Mouse (Mus musculus): ENCODE measurements around the gene Arid4a.
"Not testable (repeated sequence)": the region's sequence is repeated elsewhere in the genome, so short reads cannot be mapped to it uniquely, and the experiment has no call there.

The Arid4a gene

DNA sequence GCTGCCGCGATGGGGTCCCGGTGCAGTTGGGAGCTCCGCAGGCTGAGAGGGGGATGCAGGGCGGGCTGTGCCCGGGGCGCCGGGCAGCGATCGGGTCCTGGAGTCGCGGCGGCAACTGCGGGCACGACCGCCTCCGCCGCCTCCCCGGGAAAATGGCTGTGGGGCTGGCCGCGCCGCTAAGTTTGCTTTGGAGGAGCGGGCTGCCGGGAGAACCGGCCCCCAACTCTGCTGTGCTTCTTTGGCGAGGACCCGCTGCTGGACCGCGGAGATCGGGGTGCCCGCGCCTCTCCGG is 367 bp downstream of the Arid4a start:
- no peak for DNase-seq (ENCODE audit: low spot score)

GRCm38 (mm10) chr12:71016503-71017241 is 882 bp downstream of the Arid4a start:
- DNase-seq (ENCODE audit: low spot score): peak; percentile 33

DNA sequence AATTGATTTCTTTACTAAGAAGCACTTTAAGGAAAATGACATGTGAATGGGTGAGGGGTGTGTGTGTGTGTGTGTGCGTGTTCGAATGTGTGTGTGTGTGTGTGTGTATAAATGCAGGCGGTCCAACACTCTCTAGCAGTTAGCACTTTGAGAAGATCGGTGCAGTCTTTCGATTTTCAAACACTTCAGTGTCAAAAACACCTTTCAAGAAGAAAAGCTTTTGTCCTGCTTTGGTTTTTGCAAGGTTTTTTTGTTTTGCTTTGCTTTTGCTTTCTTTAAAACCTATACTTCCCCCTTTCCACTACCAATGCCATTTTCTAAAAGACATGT is 1.4 kb downstream of the Arid4a start:
- no peak for DNase-seq (ENCODE audit: low spot score)

- no peak for DNase-seq (ENCODE audit: low spot score)
Measured at GRCm38 (mm10) chr12:71017827-71018226, 2.0 kb downstream of the Arid4a start.

DNA sequence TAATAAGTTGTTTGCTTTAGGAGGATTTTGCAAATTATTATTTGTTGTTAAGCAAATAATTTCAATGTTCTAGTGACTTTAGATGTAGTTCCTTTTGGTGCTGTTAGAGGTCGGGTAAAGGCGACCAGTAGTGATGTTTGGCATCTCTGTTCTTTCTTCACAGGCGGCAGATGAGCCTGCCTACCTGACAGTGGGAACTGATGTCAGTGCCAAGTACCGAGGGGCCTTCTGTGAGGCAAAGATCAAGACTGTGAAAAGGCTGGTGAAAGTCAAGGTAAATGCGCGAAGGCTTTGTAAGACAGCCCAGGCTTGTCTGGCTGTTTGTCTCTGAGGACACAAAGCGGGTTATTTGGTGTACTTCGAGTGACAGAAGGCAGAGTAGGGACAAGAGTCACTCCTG is 3.4 kb downstream of the Arid4a start:
- no peak for DNase-seq (ENCODE audit: low spot score)

DNA sequence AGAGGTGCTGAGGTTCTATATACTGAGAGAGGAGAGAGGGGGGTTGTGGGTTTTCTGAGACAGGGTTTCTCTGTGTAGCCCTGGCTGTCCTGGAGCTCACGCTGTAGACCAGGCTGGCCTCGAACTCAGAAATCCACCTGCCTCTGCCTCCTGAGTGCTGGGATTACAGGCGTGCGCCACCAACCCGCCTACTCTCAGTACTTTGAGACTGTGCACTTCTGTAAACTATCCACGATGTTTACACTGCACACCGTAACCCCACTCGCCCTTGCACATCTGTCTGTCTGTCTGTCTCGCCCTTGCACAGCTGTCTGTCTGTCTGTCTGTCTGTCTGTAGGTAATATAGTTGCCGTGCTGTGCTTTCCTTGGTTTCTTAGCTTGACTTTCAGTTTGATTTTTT is 8.6 kb downstream of the Arid4a start:
- no peak for DNase-seq (ENCODE audit: low spot score)

- DNase-seq (ENCODE audit: low spot score): not testable (repeated sequence)
Measured at GRCm38 (mm10) chr12:71028265-71028664, 12.5 kb downstream of the Arid4a start.

DNA sequence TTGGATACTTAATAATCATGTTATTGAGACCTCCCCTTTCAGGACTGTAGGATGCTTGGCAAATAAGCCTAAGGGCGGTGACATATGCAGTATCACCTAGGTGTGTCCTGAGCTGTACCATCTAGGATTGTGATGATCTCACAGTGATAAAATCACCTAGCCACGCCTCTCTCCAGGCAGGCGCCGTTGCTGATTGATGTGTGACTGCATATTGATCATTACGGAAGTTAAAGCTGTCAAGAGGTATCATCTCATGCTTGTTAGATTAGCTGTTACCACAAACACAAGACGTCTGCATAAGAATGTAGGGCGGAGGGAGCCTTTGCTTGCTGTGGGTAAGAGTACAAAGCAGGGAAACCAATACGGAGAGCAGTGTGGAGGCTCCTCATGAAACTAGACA is 14.5 kb downstream of the Arid4a start:
- no peak for DNase-seq (ENCODE audit: low spot score)

DNA sequence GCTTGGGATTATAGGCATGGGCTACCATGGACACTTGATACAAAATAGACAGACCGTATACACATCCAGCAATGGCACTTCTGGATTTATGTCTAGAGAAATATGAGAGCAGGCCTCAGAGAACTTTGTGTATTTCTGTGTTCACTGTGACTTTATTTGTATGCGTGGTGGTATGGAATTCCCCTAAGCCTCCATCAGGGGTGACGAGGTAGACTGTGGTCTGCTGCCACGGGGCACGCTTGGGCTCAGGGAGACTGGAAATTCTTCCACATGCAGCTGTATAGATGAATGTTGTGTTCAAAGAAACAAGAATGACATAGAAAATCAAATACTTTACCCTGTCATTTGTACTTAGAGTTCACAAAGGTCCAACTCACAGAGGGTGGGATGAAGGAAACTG is 14.9 kb downstream of the Arid4a start:
- no peak for DNase-seq (ENCODE audit: low spot score)

DNA sequence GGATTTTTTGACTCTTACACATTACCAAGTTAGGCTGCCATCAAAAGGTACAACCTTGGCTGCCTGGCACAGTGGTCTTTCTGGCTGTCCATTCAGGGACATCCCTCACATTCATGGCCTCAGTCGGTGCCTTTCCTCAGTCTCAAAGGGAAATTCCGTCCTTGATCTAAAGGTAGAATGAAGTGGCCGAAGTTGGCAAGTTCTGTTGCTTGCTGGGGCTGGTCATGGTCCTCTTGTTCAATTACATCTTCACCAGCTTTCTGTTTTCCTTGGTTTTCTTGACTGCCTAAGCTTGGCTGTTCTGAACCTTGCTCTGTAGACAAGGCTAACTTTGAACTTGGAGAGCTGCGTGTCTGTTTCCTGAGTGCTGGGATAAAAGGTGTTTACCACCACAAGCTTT is 20.0 kb downstream of the Arid4a start:
- DNase-seq (ENCODE audit: low spot score): no peak

- DNase-seq (ENCODE audit: low spot score): no peak
Measured at GRCm38 (mm10) chr12:71036729-71037404, 21.1 kb downstream of the Arid4a start.

DNA sequence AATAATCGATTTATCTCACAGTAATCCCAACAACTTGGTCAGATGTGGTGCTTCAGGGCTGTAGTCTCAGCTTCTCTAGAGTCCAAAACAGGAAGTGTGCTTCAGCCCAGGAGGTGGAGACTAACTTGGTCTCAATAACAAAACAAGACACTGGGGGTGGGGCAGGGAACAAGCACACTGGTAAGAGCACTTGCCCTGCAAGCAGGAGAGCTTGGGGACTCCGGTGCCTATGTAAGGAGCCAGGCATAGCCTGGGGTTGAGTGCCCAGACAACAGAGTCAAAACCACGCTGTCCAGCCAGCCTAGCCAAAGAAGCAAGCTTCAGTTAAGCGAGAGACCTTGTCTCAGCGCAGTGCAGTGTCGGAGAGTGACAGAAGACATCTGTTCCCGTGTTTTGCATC is 24.7 kb downstream of the Arid4a start:
- no peak for DNase-seq (ENCODE audit: low spot score)

DNA sequence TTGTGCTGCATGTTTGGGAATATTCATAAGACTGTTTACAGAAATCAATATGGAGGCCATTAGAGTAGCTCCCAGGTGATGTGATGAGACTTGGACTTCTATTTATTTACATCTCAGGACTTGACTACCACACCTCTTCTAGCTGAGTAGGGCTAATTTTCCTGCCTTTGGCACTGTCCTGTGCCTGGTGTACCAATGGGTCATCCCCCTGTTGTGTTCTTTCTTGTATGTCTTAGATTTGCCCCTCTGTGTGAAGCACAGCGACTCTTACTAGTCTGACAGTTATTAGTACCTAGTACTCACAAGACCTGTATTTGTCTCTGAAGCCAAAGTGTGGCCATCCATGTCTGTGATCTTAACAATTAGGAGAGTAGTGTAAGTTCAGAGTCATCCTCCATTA is 26.7 kb downstream of the Arid4a start:
- DNase-seq (ENCODE audit: low spot score): no peak

DNA sequence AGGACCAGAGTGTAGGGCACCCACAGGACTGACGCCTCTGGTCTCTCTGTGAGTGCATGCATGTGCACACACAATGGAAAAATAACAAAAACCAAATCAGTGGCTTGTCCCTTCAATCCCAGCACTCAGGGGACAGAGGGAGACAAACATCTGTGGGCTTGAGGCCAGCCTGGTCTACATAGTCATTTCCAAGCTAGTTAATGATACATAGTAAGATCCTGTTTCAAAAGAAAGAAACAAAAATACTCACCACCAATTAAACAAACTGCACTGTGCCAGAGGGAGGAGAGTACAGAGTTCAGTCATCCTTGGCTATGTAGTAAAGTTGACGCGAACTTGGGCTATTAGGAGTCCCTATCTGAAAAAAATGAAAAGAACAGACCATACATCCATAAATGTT is 27.8 kb downstream of the Arid4a start:
- DNase-seq (ENCODE audit: low spot score): no peak

DNA sequence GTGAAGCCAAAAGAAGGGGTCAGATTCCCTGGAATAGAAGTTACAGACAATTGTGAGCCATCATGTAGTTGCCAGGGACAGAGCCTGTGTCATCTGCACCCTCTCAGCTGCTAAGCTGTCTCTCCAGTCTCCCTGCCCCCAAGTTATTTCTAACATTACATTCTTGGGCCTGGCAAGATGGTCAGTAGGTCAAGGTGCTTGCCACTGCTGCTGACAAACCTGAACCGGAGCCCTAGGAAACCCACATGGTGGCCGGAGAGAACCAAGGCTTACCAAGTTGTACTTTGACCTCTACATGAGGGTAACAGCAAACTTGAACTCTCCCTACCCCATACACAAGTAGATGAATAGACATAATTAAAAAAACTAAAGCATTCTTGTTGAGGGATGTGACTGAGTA is 28.7 kb downstream of the Arid4a start:
- DNase-seq (ENCODE audit: low spot score): no peak

DNA sequence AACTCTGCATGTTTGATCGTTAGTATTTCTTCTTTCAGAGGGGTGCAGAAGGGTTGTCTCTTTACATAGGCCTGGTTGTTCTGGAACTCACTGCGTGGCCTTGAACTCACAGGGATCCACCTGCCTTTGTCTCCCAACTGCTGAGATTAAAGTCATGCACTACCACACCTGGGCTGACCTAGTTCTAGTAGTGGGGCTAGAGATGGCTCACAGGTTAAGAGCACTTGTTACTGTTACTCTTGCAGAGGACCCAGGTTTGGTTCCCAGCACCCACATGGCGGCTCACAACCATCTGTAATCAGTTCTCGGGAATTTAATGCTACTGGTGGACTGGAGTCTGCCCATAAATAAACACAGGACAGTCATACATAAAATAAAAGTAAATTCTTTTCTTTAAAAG is 30.7 kb downstream of the Arid4a start:
- no peak for DNase-seq (ENCODE audit: low spot score)

DNA sequence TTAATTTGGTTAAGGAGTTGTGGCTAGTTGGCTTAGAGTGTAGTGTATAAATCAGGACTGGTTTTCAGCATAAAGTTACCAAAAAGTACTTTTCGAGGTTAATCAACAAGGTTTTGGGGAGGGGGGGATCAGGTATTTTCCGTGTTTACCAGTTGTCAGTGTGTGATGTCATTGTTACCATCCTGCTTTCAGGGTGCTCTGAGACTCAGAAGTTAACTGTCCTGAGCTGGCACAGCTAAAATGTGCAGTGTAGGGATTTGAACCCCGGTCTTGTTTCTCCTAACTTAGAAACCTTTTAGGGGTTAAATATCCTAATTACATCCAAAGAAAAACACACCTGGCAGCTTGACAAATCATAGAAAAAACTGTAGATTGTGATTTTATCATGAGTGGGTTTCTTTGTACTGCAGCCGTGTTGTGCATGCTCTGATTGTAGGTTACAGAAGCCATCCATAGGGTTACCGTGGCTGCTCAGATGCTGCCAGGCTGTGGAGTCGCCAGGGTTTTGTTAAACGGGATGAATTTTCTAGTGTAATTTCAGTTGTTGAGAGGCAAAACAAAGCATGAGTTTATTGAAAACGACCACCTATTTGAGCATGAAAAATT is 31.8 kb downstream of the Arid4a start:
- no peak for DNase-seq (ENCODE audit: low spot score)

- peak; percentile 93 for DNase-seq (ENCODE audit: low spot score)
Measured at GRCm38 (mm10) chr12:71048117-71048516, 32.3 kb downstream of the Arid4a start.

GRCm38 (mm10) chr12:71048561-71048960 is 32.8 kb downstream of the Arid4a start:
- no peak for DNase-seq (ENCODE audit: low spot score)

- DNase-seq (ENCODE audit: low spot score): no peak
Measured at GRCm38 (mm10) chr12:71049596-71050265, 33.9 kb downstream of the Arid4a start.

DNA sequence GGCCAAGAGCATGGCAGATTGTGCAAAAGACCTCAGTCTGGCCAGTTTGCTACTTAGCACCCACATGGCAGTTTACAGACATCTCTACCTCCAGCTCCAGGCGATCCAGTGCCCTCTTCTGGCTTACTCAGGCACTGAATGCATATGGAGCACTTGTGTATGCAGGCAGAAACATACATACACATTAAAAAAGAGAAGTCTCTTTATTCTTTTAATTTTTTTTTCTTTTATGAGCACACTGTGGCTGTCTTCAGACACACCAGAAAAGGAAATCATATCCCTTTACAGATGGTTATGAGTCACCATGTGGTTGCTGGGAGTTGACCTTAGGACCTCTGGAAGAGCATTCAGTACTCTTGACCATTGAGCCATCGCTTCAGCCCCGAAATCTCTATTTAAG is 35.3 kb downstream of the Arid4a start:
- DNase-seq (ENCODE audit: low spot score): no peak

- no peak for DNase-seq (ENCODE audit: low spot score)
Measured at GRCm38 (mm10) chr12:71052341-71052995, 36.7 kb downstream of the Arid4a start.

DNA sequence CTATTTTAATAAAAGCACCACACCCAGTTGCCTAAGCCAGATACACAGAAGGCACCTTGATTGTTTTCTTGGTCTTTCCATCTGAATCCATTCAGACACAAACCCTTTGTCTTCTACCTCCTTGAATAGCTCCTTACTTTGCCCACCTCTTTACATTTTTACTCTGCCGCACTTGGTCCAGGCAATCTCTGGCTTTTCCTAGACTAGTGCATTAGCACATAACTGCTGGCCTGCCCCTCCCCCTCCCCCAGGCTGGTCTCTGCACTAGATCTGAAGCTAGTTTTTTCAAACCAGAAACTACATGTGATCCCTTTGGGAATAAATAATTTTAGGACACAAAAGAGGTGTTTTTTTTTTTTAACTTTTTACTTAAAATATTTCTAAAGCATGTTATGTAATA is 37.2 kb downstream of the Arid4a start:
- no peak for DNase-seq (ENCODE audit: low spot score)

All from ovary, postnatal 14 days (tissue).